Mouse (Mus musculus) testis, adult 2 months (tissue): ENCODE data around the gene Epb41.

ENCODE experiments used
- CTCF ChIP-seq: fragments of 200-500 bp; IDR thresholded peaks from 2 replicates; pipeline ENCODE4 v1.5.1; 2012; ENCODE audit warnings: low read depth, mild to moderate bottlenecking, inconsistent platforms, low read length, moderate library complexity; ENCODE audit not compliant: control insufficient read depth, insufficient read depth, insufficient replicate concordance
- POLR2A ChIP-seq: fragments of 200-500 bp; IDR thresholded peaks from 2 replicates; pipeline ENCODE4 v1.6.1; 2012; ENCODE audit warnings: low read depth, mild to moderate bottlenecking, inconsistent platforms, low read length, moderate library complexity; ENCODE audit not compliant: control insufficient read depth

- TF ChIP-seq POLR2A, result no peak
- no peak for TF ChIP-seq CTCF
Observed at GRCm38 (mm10) chr4:132025264-132025663, 49.9 kb downstream of the Epb41 start.
